Mouse (Mus musculus): ENCODE data around the gene Inf2. TPM values are rescaled to one million over a fixed set of nuclear protein-coding genes. Genes with fewer than 3 reads are reported as not detected.

Inf2 gene
- polyA plus RNA-seq, 2 experiments, result 2.0 to 6.2 TPM

DNA sequence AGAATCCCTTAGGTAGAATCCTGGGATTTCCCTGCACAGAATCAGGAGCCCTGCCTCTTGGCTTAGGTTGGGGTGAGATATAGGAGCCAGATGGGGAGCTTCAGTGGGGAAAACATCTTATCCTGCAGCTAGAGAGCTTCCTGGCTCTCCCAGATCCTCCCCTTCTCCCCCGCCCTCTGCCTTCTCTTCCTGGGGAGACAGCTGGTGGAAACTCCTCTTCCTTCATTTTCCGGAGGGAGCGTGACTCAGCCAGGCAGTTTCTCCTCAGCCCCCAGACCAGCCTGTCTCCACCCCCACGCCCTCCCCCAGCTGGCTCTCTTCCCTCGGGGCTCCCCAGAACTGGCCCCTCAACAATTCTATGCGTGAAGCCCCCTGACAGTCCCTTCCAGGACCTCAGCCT, 12.2 kb upstream of the Inf2 start:
- no peak overlapping the region for H3K9ac ChIP-seq (replicated peaks)
- ATAC-seq (ENCODE audit: insufficient read depth), result no peak
- no peaks in the 10 kb centered on the region for H3K27me3 ChIP-seq (ENCODE audit: control insufficient read depth, insufficient read depth, low read length)

GRCm38 (mm10) chr12:112576749-112577148, 11.8 kb upstream of the Inf2 start:
- Histone ChIP-seq H3K27ac (no peak overlapping the region), H3K4me3 (ENCODE audit: insufficient read depth in 1 of 2, low read depth in 2 of 2, low read length in 2 of 2) (no peak overlapping the region), H3K9me3 (ENCODE audit: control insufficient read depth, low read length) (no peaks in the 10 kb centered on the region), H3K4me1 (replicated peaks; ENCODE audit: control insufficient read depth in 2 of 2, insufficient read depth in 2 of 2, low read length in 1 of 2) (peaks cover 0 to 31% of the 10 kb centered on the region in 2 experiments; a peak in 2 of 4 replicates), H3K36me3 (replicated peaks; ENCODE audit: control insufficient read depth, insufficient read depth, low read depth) (no peaks in the 10 kb centered on the region), H3K27me3 (ENCODE audit: control insufficient read depth, insufficient read depth, low read length) (no peaks in the 10 kb centered on the region), H3K4me2 (ENCODE audit: low read depth) (no peak overlapping the region), H3K9ac (replicated peaks) (no peak overlapping the region)
- ATAC-seq (ENCODE audit: insufficient read depth) (no peak), DNase-seq (ENCODE audit: low read depth in 3 of 3, low spot score in 3 of 3) (no peak)
- WGBS (ENCODE audit: insufficient replicate concordance), result 28% methylated on average over 3 of the region's 3 CpGs
- TF ChIP-seq EP300 (IDR thresholded peaks at IDR 0.05; ENCODE audit: low read depth) (no peak), CTCF (IDR thresholded peaks at IDR 0.05; ENCODE audit: low read depth) (no peak)

More for the DNA sequence above, 12.2 kb upstream of the Inf2 start:
- Histone ChIP-seq H3K4me2 (ENCODE audit: low read depth) (no peak overlapping the region), H3K9me3 (ENCODE audit: control insufficient read depth, low read length) (no peaks in the 10 kb centered on the region), H3K27ac (no peak overlapping the region), H3K4me3 (ENCODE audit: insufficient read depth in 1 of 2, low read depth in 2 of 2, low read length in 2 of 2) (no peak overlapping the region), H3K36me3 (replicated peaks; ENCODE audit: control insufficient read depth, insufficient read depth, low read depth) (no peaks in the 10 kb centered on the region), H3K4me1 (replicated peaks; ENCODE audit: control insufficient read depth in 2 of 2, insufficient read depth in 2 of 2, low read length in 1 of 2) (peaks cover 0 to 27% of the 10 kb centered on the region in 2 experiments; a peak in 2 of 4 replicates)
- no peak for DNase-seq (ENCODE audit: low read depth in 3 of 3, low spot score in 3 of 3)
- TF ChIP-seq CTCF (IDR thresholded peaks at IDR 0.05; ENCODE audit: low read depth) (no peak), EP300 (IDR thresholded peaks at IDR 0.05; ENCODE audit: low read depth) (no peak)
- 15% methylated on average over 6 of the region's 6 CpGs for WGBS (ENCODE audit: insufficient replicate concordance)

- TF ChIP-seq EP300 (IDR thresholded peaks at IDR 0.05; ENCODE audit: low read depth), result no peak
- no peak overlapping the region for H3K9ac ChIP-seq (replicated peaks)
- H3K27ac ChIP-seq, result no peak overlapping the region
- H3K27me3 ChIP-seq (ENCODE audit: control insufficient read depth, insufficient read depth, low read length), result no peaks in the 10 kb centered on the region
- WGBS (ENCODE audit: insufficient replicate concordance), result 62% methylated on average over 6 of the region's 6 CpGs
- no peaks in the 10 kb centered on the region for H3K36me3 ChIP-seq (replicated peaks; ENCODE audit: control insufficient read depth, insufficient read depth, low read depth)
- H3K4me3 ChIP-seq (ENCODE audit: insufficient read depth in 1 of 2, low read depth in 2 of 2, low read length in 2 of 2), result no peak overlapping the region
- H3K4me2 ChIP-seq (ENCODE audit: low read depth), result no peak overlapping the region
- ATAC-seq (ENCODE audit: insufficient read depth) (no peak), DNase-seq (ENCODE audit: low read depth in 3 of 3, low spot score in 3 of 3) (no peak)
- H3K9me3 ChIP-seq (ENCODE audit: control insufficient read depth, low read length), result no peaks in the 10 kb centered on the region
- peaks cover 0 to 34% of the 10 kb centered on the region in 2 experiments; a peak in 2 of 4 replicates for H3K4me1 ChIP-seq (replicated peaks; ENCODE audit: control insufficient read depth in 2 of 2, insufficient read depth in 2 of 2, low read length in 1 of 2)
These were observed 10.1 kb upstream of the Inf2 start for GRCm38 (mm10) chr12:112578296-112579090.

DNA sequence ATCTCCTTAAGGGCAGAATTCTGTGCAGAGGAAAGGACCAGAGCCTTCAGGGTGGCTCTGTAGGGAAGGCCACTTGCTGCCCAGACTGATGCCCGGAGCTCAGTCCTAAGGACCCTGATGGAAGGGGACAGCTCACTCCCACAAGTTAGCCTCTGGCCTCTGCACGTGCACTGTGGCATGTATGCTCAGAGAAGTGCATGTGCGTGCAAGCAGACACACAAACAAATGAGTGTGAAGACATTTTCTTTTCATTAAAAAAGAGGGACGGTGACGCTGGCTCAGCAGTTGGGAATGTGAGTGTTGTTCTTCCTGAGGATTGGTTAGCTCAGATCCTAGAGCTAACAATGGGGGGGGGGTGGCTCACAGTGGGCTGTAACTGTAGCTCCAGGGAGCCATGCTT, 9.2 kb upstream of the Inf2 start:
- no peak overlapping the region for H3K9ac ChIP-seq (replicated peaks)
- DNase-seq (ENCODE audit: low read depth in 3 of 3, low spot score in 3 of 3), result no peak
- H3K9me3 ChIP-seq (ENCODE audit: control insufficient read depth, low read length), result no peaks in the 10 kb centered on the region
- WGBS (ENCODE audit: insufficient replicate concordance), result 49% methylated on average over 5 of the region's 5 CpGs
- peaks cover 0 to 34% of the 10 kb centered on the region in 2 experiments; a peak in 2 of 4 replicates for H3K4me1 ChIP-seq (replicated peaks; ENCODE audit: control insufficient read depth in 2 of 2, insufficient read depth in 2 of 2, low read length in 1 of 2)
- no peaks in the 10 kb centered on the region for H3K36me3 ChIP-seq (replicated peaks; ENCODE audit: control insufficient read depth, insufficient read depth, low read depth)
- ATAC-seq (ENCODE audit: insufficient read depth), result no peak
- no peak for TF ChIP-seq EP300 (IDR thresholded peaks at IDR 0.05; ENCODE audit: low read depth)
- TF ChIP-seq CTCF (IDR thresholded peaks at IDR 0.05; ENCODE audit: low read depth), result no peak
- no peak overlapping the region for H3K27ac ChIP-seq
- no peak overlapping the region for H3K4me3 ChIP-seq (ENCODE audit: insufficient read depth in 1 of 2, low read depth in 2 of 2, low read length in 2 of 2)
- H3K4me2 ChIP-seq (ENCODE audit: low read depth), result no peak overlapping the region
- no peaks in the 10 kb centered on the region for H3K27me3 ChIP-seq (ENCODE audit: control insufficient read depth, insufficient read depth, low read length)

- H3K4me2 ChIP-seq (ENCODE audit: low read depth), result no peak overlapping the region
- H3K4me3 ChIP-seq (ENCODE audit: insufficient read depth in 1 of 2, low read depth in 2 of 2, low read length in 2 of 2), result no peak overlapping the region
- no peak overlapping the region for H3K27ac ChIP-seq
- H3K9me3 ChIP-seq (ENCODE audit: control insufficient read depth, low read length), result no peaks in the 10 kb centered on the region
- H3K27me3 ChIP-seq (ENCODE audit: control insufficient read depth, insufficient read depth, low read length), result no peaks in the 10 kb centered on the region
- DNase-seq (ENCODE audit: low read depth in 3 of 3, low spot score in 3 of 3) (no peak), ATAC-seq (ENCODE audit: insufficient read depth) (no peak)
- no peak for TF ChIP-seq EP300 (IDR thresholded peaks at IDR 0.05; ENCODE audit: low read depth)
- TF ChIP-seq CTCF (IDR thresholded peaks at IDR 0.05; ENCODE audit: low read depth), result no peak
- WGBS (ENCODE audit: insufficient replicate concordance), result 72% methylated on average over 8 of the region's 8 CpGs
- peaks cover 0 to 34% of the 10 kb centered on the region in 2 experiments; a peak in 2 of 4 replicates for H3K4me1 ChIP-seq (replicated peaks; ENCODE audit: control insufficient read depth in 2 of 2, insufficient read depth in 2 of 2, low read length in 1 of 2)
- no peak overlapping the region for H3K9ac ChIP-seq (replicated peaks)
- H3K36me3 ChIP-seq (replicated peaks; ENCODE audit: control insufficient read depth, insufficient read depth, low read depth), result no peaks in the 10 kb centered on the region
These were observed 8.7 kb upstream of the Inf2 start for GRCm38 (mm10) chr12:112579926-112580325.
